Mouse (Mus musculus) MEL-GATA-1-ER (cell line): Measurements from ENCODE around the gene Astn2.

ENCODE experiments used
- DNase-seq: peaks from one replicate; pipeline ENCODE4 v3.0.0-alpha.2; 2012; ENCODE audit warnings: low read depth; ENCODE audit errors: extremely low read depth

Gene Astn2

DNA sequence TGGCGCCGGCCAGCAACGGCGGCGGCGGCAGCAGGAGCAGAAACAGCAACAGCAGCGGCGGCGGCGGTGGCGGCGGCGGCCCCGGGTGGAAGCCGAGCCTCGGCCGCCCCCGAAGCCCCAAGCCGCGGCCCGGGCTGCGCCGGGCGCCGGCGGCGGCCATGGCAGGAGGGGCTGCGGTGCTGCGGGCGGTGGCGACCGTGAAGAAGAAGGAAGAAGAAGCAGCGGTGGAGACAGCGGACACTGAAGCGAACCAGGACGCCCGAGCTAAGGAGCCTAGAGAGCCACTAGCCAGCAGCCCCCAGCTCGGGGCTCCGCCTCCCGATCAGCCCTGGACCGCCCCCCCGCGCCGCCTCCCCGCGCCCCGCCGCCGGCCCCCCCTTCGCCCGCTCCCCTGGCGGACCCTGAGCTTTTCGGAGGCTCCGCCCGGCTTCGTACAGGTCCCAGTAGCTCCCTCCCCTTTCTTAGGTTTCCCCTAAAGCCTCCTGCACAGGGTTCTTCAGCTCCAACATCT is at the start of gene Astn2:
Gene Astn2, minus strand, starts transcription at position 411 of the 511 bp plus-strand sequence.
- no peak for DNase-seq

- DNase-seq = no peak
These were observed 45.7 kb upstream of the Astn2 start for GRCm38 (mm10) chr4:66450115-66450514.

- DNase-seq = no peak
These were observed 26.8 kb upstream of the Astn2 start for GRCm38 (mm10) chr4:66431256-66431655.

- no peak for DNase-seq
These were observed 21.4 kb upstream of the Astn2 start for GRCm38 (mm10) chr4:66425804-66426203.

- DNase-seq = no peak
These were observed 10.4 kb upstream of the Astn2 start for GRCm38 (mm10) chr4:66414778-66415177.

DNA sequence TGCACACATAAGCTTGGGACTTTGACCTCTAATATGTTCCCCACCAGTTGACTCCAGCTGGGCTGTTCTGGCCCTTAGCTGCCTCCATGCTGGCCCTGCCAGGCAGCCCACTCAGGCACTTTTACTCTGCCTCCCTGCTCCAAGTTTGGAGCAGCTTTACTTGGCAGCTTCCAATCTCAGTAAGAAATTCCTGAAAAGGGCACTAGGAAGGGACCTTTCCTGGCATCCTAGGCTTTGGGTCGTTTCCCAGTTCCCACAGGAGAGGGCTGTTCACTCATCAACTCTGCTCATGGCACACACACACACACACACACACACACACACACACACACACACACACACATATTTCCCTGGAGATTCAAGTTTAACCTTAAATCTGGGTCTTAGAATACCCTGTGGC is 675 bp upstream of the Astn2 start:
- DNase-seq = no peak

GRCm38 (mm10) chr4:66403708-66404200 is 657 bp downstream of the Astn2 start:
- no peak for DNase-seq

GRCm38 (mm10) chr4:66403116-66403707 is 1.2 kb downstream of the Astn2 start:
- DNase-seq = no peak

DNA sequence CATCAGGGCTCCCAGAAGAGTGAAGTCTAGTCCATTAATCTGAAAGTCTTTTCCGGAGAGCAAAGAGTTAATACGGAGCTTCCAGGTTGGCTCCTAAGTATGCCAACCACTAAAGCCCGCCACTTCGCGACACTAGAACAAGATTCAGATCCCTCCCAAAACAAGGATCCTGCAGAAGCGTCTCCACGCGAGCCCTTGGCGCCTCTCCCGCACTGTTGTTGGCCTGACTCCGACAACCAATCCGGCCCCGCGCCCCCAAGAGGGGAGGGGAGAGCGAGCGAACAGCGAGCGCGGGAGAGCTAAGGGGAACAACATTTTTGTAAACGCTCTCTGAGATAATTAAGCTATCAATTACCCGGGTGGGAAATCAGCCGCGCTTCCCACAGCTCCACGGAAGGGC is 1.8 kb downstream of the Astn2 start:
- DNase-seq = no peak

DNA sequence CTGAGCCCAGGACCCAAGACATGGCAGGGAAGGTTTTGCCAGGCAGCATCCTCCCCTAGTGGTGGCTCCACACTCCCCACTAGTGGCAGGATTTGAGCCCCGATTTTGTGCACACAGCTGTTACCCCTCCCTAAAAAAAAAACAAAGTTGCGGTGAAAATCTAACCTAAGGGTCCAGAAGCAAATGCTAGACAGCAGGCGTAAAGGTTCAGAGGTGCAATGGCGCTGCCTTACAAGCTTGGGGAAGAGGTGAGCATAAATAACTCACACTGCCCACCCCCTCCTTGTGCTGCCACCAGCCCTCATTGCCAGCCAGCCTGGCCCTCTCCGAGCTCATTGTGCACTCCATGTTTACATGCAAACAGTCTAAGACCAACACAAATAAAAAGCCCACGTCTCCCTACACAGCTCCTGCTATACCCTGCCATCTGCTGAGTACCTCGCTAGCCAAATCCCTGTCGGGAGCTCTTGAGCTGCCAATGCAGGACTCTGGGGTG is 3.2 kb downstream of the Astn2 start:
- no peak for DNase-seq

DNA sequence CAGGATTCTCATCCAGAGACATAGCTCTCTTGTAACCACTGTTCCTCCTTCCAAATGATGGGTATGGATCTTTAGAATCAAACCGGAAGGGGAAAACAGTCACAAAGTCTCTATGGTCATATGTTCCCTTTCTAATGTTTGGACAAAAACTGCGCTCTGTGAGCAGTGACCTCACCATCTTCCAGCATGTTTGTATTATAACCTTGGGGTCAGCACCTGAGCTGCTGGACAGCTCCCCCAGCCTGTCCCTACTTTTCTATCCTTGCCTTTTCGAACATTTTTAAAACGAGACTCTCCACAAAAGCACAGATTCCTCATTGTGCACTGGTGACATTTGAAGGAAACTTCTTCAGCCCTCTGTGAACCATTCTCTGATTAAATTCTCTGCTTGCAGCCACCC is 5.3 kb downstream of the Astn2 start:
- no peak for DNase-seq

GRCm38 (mm10) chr4:66397216-66397615 is 7.2 kb downstream of the Astn2 start:
- DNase-seq = no peak

DNA sequence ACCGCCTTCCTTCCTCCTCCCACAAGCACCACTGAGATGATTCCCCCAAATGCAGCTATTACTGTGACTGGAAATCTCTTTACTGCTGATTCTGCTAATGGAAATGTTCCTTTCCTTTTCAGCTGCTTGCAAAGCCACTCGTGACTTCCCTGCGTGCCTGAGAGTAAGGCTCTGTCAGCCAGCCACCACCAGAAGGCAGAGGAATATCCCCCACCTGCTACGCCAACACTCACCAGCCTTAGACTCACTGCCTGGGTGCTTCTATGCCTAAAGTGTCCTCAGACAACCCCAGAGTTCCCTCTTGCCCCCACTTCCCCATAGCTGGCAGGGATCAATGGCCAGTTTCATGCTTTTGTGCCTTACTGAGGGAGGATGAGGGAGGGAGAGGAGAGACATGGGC is 11.1 kb downstream of the Astn2 start:
- DNase-seq = no peak

GRCm38 (mm10) chr4:66390480-66390879 is 13.9 kb downstream of the Astn2 start:
- no peak for DNase-seq

GRCm38 (mm10) chr4:66378586-66378985 is 25.8 kb downstream of the Astn2 start:
- no peak for DNase-seq

DNA sequence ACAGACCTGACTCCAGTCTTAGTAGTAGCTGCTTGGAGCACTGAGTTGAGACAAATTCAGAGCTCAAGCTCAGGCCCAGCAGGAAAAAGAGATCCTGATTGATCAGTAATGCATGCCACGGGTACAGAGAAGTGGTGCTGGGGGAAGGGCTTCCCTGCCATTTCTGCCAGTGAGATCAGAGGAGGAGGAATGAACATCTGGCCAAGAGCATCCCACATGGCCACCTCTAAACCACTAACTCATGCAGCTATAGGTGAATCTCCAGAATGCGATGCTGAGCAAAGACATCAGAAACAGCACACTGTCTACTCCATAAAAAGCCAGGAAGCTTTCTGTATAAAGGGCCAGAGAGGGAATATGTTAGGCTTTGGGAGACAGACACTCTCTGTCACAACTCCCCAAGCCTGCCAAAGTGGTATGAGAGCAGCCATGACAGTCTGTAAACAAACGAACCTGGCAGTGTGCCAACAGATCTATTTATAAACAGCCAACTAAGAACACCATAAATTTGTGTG is 33.8 kb downstream of the Astn2 start:
- DNase-seq = no peak

DNA sequence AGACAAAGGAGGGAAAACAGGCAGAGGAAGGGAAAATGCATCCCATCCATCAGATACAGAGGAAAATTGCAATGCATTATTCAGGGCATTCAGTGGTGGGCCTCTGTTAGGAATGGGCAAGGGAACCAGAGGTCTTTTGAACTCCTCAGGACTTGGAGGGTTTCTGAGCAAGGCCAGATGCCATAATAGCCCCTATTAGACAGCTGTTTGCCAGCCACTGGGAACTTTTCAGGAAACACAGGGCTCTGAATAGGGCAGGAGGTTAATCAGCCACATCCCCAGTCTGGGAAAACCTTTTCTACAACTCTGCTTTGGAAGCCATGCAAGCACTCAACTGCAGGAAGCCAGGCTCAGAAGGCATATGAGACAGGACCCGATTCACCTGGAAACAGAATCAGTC is 38.9 kb downstream of the Astn2 start:
- no peak for DNase-seq

DNA sequence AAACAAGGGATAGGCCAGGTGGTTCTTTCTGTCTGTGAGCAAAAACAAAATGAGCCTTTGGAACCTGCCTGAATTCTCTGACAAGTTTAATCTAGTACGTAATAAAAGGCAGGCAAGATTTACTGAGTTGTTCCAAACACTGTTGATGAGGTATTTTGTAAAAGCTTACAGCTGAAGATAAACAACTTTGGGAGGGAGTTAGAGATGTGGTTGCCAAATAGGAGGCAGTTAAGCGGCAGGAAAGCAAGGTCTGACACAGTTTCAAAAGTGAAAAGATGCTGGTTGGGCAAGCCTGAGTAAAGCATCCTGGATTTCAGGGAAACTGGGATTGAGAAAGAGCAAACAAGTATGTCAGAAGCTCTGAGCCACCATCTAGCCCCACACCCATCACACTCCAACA is 59.8 kb downstream of the Astn2 start:
- DNase-seq = no peak

DNA sequence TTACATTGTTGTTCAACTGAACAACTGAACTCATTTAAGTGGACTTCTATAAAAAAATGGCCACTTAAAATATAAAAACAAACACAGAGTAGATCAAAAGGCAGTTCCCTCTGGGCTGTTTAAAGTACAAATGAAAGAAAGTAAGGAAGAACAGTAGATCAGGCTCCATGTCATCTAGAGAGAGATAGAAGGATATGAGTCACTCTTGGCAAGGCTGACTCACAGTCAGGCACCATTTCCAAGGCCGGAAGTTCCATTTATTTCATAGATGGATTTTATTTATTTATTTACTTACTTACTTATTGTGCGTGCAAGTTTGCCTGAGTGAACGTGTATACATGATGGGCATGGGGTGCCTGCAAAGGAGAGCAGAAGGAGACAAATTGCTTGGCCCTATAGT is 67.0 kb downstream of the Astn2 start:
- no peak for DNase-seq

DNA sequence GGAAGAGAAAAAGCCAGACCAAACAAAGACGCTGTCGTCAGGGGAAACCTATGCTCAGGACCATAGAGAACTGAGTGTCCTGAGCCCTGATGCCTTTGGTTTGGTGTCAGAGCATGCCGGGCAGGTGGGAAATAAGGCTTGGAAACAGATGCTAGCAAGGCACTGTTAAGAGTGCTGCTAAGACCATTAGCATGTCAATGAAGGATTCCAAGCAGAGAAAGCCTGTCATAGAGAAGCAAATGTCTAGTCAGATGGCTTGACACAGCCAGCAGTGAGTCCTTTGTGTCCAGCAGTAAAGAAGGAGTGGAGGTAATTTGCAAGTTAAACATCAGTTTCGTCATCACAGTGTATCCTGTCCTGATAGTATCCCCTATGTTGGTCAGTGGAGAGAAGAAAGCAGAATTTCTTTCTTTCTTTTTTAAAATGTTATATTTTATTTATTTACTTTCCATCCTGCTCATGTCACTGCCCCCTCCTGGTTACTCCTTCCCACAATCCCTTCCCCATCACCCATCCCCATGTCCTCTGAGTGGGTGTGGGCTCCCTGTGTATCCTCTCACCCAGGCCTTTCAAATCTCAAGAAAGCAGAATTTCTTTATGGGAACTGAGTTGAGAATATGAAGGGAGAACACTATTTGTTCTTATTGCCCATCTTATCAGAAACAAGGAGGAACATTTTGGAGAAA is 73.7 kb downstream of the Astn2 start:
- DNase-seq = no peak

GRCm38 (mm10) chr4:66321051-66321450 is 83.4 kb downstream of the Astn2 start:
- no peak for DNase-seq

DNA sequence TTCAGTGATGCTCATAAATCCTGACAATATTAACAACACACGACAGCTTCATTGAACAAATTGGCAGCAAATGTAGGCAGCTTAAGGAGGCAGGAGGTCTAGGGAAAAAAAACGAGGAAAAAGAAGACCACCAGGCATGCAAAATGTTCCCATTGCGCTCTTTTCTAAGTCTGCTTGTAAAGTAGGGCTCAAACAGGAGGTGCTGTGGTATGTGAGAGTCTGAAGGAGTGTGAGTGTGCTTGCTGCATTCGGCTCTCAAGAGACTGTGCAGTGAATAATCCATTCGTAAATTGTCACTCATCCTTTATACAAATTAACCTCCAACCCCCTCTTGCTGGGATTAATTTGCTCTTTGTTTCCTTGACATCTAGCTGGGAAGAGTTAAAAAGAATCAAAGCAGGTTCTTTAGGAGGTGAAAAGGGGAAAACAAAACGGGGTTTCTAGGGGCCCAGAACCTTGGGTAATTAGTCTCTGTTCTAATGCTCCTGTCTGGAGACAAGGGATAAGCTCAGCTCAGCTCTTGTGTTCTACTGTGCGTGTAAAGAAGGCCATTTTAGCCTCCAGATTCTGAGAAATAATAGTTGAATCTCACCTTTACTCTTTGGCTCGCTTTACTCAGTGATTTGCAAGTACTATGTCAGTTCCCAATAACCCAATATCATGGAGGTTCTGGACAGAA is 89.5 kb downstream of the Astn2 start:
- no peak for DNase-seq
